Mouse (Mus musculus): ENCODE measurements at regions not wholly inside any gene's neighbourhood (a gene's known extent, or its start where the extent isn't known, plus 50 kb on each side); places are given as distances from the start of the nearest gene placed in this dataset.

DNA sequence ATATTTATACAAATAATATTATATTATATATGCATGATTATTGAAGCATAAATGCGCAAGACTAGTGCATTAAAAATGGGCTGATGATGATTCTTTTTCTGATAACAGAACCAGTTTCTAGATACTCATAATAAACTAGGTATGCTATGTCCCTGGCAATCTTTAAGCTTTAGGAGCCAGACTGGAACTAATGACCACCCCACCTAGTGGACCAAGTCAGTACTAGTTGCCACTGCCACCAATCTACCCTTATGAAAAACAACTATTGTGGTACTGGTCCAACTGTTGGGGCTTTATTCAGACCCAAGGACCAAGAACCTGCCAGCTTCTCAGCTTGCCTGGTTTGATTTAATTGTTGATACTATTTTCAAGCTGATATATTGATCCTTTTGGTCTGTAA lies 722.8 kb downstream of the Dach1 start:
- DNase-seq (ENCODE audit: low read depth) = peak; percentile 3

DNA sequence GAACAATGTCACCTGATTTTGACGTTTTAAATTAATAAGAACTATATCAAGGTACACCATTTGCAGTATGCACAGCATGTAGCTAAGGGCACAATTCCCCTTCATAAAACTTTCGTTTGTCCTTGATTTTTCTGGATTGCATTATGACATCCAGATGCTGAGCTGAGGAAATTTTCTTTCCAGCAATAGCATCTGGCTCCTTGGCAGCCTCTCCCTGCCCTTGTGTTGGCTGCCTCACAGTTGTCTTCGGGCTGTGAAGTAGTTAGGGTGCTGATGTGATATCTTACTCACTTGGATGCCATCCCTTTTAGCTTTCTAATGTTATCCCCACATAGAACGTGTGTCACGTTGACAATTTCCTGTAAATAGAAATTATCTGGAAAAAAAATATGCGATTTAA lies 729.2 kb downstream of the Dach1 start:
- DNase-seq (ENCODE audit: low read depth) = no peak

DNA sequence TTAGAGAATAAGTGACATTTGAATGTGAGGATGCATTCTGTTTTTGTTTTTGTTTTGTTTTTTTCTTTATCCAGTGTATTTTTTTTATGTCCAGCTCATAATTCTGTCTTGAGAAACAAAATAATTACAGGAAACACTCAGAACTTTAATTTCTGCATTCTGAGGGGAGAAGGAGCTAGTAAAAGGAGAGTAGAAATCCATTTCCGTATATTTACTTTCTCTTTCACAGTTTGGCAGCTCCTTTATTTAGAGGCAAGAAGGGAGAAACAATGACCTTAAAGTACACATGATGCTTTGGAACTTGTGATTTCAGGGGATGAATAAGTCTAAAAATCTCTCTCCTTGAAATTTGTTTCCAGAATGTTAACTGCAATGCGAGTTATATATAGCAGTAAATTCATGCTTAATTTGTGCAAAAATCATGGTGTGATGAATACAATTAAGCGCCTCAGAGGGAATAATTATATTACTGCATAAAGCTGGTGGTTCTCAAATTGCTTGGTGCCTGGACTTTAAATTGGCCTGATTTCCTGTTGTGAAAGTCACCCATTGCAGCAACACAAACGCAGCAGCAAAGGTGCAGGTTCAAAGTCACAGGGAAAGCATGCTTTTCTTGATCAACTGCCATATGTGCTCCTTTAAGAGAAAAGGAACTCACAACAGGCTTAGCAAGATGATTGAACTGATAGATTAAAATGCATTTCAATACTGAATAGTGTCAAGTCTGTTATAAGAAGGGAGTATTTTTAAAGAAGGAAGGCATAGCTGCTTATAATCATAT lies 733.9 kb downstream of the Dach1 start:
- DNase-seq (ENCODE audit: low read depth) = no peak

DNA sequence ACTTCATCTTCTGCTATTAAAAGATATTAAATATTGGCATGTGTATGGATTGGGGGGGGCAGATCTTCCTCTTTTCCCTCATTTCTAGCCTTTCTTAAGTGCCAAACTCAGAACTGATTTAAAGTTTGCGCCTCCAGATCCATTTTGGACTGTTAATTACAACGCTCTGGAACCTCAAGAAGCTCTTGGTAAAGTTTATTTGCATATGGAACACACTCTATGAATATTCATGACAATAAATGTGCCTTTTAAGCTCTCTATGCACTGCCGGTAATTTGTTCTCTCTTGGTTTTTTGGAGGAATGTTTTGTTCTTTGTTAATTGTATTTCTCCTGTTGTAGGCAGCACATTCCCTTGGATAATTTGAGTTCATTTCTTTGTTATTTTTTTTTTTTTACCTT lies 738.3 kb downstream of the Dach1 start:
- DNase-seq (ENCODE audit: low read depth) = no peak

DNA sequence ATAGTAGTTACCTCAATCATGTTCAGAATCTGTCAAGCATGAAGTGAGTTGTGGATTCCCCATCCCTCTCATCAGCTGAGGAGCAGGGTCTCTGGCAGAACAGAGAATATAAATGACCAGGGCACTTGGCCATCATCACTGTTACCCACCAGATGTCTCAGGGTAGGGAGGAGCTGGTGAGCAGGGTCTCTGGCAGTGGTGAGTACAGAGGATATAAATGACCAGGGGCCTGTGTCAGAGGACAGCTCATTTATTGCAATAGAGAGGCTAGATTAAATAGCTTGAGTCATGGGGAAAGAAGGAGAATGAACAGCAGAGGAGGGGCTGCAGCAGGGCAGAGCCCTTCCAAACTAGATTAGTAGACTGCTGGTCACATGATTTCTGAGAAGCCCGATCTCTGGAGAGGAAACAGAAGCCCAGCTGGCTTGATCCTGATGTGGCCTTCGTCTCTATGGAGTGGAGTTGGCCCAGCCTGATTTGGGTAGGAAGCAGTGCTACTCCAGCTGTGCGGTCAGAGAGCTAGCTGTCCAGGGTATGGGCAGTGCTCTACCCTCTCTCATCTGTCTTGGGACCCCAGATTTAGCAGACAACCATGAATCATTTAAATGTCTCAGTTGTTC lies 766.3 kb downstream of the Dach1 start:
- DNase-seq (ENCODE audit: low read depth) = no peak

DNA sequence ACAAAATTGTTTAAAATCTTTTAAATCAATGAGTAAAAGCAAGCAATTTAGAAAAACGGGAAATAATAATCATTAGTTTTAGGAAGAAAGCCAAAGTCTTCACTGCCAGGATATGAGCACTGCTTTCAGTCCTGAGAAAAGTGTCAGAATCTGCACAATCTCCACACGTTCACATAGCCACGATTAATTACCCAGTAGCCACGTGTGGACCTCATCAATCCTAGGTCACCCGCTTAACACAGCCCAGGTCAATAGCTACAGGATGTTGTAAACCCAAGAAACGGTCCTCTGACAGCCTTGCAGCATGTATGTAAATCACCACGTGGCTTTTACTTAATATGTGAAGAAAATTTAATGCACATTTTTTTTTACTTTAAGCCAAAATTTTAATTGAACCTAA lies 773.2 kb downstream of the Dach1 start:
- no peak for DNase-seq (ENCODE audit: low read depth)

DNA sequence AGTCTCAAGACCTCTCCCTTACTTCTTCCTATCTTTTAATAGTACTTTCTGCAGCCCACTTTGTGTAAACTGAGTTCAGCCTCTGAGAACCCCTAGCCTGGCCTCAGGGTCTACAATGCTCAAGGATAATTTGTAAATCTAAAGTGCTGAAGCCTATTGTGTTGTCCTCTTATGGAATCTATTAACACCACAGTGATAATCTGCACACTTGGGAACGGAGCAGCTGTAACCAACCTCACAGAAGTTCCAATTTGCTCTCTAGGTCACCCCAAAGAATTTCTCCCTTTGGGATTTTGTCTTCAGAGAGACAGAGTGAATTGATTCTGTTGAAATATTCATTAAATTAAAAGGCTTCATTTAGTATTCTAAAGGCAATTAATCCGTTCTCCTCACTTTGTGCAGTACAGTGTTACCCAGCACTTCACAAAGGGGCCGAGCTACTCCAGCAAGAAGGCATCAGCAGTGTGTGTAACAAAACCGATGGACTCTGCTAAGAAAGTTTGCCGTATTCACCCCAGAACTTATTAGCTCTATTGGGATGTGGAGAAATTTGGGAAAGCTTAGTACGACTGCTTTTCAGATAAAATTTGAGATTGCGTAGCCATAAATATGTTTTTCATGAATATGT lies 773.7 kb downstream of the Dach1 start:
- no peak for DNase-seq (ENCODE audit: low read depth)

DNA sequence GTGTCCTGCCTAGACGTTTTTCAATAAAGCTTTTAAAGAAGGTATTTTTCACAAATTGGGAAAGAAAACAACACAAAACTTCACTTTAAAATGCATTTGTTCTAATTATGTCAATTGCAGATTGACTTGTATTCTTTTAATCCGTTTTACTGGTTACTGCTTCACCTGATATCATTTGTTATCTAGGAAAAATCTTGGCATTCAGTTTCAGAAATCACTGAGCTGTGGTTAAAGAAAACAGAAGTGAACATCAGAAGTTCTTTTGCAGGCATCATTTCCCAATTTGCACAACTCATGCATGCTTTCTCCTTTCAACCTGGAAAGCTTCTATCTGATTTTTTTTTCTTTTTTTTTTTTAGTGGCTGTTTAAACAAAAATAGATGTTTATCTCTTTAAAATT lies 780.6 kb downstream of the Dach1 start:
- no peak for DNase-seq (ENCODE audit: low read depth)

DNA sequence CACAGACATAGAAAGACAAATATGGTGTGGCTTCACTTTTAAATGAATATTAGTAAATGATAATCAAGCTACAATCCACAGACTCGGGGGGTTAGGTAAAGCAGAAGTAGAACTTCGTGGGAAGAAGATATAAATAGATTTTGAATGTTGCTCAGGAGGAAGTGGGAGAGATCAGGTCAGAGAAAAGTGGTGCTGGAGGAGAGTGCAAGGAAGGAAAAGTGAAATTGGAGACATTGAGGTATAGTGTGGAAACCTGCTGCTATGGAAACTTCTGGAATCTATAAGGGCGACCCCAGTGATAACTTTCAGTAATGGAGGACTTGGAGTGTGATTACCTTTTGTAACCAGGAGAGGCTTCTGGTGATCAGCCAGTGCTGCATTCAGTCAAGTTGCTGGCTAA lies 789.4 kb downstream of the Dach1 start:
- DNase-seq (ENCODE audit: low read depth) = no peak

DNA sequence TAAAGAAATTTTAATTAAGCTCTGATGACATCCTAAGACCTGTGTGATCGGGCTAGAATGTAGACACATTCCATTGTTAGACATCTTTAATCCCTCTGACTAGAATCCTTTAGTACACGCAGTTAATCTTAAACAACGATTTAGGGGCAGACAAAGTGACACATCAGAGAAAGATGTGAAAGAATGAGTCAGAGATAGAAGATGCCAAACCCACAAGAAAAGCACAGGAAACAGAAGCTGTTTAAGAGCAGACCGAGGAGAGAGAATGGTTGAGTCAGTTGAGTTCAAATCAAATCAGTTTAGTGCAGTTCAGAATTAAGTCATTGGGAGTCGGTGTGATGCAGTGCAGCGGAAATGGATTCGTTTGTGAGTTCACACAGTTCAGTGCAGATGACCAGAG lies 812.6 kb downstream of the Dach1 start:
- peak; percentile 4 for DNase-seq (ENCODE audit: low read depth)

DNA sequence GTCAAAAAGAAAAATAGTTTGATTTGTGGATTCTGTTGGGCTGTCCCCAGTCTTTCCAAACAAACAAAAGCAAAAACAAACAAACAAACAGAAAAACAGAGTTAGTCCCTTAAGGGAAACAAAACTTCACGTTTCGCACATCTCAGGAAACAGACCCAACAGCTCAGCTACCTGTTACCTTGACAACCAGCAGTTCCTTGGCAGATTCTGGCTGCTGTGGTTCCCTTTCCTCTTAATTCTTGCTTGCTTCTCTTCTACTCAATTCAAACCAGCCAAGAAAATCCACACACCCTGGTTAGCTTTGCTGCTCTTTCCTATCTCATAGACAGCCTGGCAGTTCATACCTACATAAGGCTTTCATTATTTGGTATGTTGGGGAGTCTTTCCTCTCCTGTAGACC lies 821.6 kb downstream of the Dach1 start:
- no peak for DNase-seq (ENCODE audit: low read depth)

DNA sequence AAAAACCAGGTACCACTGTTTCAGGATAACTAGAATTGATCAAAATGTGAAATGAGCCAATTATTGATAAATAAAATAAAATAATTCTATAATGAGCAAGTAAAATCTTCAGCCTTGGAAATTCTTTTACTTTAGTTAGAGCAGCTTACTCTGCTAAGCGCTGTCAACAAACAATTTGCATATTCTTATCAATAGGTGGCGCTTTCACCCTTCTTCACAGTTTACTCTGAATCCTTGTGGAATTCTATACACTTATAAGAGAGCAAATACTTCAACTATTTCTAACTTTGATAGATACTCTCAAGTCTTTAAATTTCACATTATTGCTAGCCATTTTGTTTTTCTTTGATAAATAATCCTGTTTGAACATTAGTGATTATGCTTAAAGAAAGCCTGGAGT lies 812.5 kb upstream of the Klhl1 start:
- no peak for DNase-seq (ENCODE audit: low read depth)

DNA sequence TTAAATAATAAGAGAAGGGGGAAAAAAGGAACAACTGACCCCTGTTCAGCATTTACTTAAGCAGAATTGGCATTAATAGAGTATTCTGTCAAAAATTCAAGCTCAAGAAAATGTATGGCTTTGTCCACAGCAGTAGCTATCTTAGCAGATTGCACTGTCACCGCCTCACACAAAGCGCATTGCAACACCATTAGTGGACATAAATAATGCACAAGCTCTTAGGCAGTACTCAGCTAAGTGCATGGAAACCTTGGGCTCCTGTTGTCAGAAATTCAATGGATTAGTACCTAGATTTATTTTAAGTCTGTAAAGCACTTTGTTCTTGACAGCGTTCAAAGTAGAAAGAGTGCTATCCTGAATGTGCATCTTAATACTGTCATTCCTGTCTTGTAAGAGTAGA lies 811.1 kb upstream of the Klhl1 start:
- DNase-seq (ENCODE audit: low read depth) = no peak

DNA sequence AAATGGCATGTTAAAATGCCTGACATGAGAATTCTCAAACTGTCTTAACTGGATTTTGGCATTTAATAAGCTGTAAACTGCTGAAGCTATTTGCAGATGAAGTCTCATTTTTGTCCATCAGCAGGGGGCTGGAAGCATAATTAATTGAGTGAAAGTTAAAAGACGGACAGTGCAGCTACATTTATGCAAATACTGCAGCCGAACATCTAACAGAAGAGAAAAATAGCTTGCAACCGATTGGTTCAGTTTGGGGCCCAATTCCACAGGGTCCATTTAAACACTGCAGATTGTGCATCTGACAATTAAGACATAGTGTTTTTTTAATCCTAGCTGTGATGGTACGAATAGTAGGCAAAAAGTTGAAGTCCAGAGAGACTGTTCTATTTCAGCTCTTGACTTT lies 774.2 kb upstream of the Klhl1 start:
- DNase-seq (ENCODE audit: low read depth) = no peak

DNA sequence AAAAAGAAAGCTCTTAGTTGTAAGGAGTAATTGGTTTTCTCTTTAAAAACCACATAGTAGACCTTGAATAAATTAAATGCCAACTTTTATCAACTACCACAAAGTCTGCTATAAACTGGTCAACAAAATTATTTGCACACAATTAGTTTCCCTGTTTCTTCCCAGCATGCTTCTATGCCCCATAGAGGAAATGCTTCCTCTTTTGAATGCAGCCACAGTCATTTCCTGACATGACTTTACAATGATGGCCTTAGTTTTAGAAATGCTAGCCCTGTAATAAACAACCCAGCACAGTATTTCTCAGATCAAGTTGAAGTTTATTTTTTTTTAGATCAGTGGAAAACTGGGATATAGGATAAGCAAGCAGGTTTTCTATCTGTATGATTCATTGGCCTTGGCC lies 768.5 kb upstream of the Klhl1 start:
- no peak for DNase-seq (ENCODE audit: low read depth)

DNA sequence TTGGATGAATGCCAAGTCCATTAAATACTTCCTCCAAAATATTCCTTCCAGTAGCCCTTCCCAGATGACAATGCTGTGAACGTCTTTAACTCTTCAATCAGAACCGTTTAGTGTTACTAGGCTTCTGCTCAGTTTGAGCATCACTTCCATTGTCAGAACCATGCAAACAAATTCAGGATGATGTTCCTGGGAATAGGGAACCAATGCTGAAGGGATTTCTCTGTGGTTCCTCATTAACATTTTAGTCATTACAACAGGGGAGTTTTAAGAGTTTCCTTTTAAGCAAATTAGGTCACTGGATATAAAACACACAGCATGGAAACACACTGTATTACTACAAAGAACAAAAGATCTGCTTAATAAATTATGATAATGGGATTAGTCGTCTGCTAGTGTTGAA lies 739.6 kb upstream of the Klhl1 start:
- DNase-seq (ENCODE audit: low read depth) = no peak

All from c-Kit-positive CD71-negative TER-119-negative erythroid progenitor cells, embryonic 14.5 days (primary cell).